ENCODE assay signal across 9 mouse cellular contexts in the genomic region with DNA sequence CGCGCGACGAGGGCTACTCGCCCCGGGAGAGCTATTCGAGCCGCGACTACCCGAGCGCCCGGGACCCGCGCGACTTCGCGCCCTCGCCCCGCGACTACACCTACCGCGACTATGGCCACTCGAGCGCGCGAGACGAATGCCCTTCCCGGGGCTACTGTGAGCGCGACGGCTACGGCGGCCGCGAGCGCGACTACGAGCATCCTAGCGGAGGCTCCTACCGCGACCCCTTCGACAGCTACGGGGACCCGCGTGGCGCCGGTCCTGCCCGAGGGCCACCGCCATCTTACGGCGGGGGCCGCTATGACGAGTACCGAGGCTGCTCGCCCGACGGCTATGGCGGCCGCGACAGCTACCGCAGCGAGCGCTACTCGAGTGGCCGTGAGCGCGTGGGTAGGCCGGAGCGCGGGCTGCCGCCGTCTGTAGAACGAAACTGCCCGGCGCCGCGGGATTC. TPM values are rescaled to one million over a fixed set of nuclear protein-coding genes. Genes with fewer than 3 reads are reported as not detected.
A peak's percentile ranks its signal among the peaks of the same experiment; 100 is the strongest.
DNase-seq lines count a peak whose midpoint lies in the region; ATAC-seq and TF ChIP-seq lines count a peak whose summit lies in the region.
"Had no signal": no experiment of that assay in that cellular context is flagged by ENCODE, and none has a peak within 500 bp of the region (broad histone marks: within the 10 kb centered on the region; RNA-seq: fewer than 3 reads in every experiment).

No protein-coding gene starts in this region.

- 18% methylated on average over 72 of the region's 77 CpGs for WGBS in hindbrain, embryonic 14.5 days
- 29% methylated on average over 77 of the region's 77 CpGs for WGBS in midbrain, embryonic 10.5 days

- no peak overlapping the region for H3K9ac ChIP-seq in hindbrain, embryonic 14.5 days
- H3K9ac ChIP-seq: liver, embryonic 15.5 days had no signal

- peaks cover 46% of the 10 kb centered on the region for H3K27me3 ChIP-seq in hindbrain, embryonic 14.5 days (ENCODE audit: control insufficient read depth, insufficient read depth, low read length)
- H3K27me3 ChIP-seq in midbrain, embryonic 10.5 days (ENCODE audit: low read depth, poor library complexity, severe bottlenecking): peaks cover 42% of the 10 kb centered on the region

- TF ChIP-seq POLR2A in brain, embryonic 14.5 days (IDR thresholded peaks at IDR 0.05; ENCODE audit: borderline replicate concordance, extremely low read depth, insufficient read depth, insufficient read length, poor library complexity, severe bottlenecking): no peak

- DNase-seq in adrenal gland, postnatal 25 days: peak; percentile 20
- DNase-seq in adrenal gland, adult 18-20 months (ENCODE audit: low spot score in 2 of 2): no peak
- DNase-seq in brain, embryonic 14.5 days (ENCODE audit: low read depth): peak; percentile 1
- DNase-seq in hindbrain, embryonic 14.5 days (ENCODE audit: low spot score): no peak
- DNase-seq in midbrain, embryonic 10.5 days (ENCODE audit: low spot score): peak; percentile 16
- DNase-seq in thymus, postnatal 14 days: no peak
- no peak for DNase-seq in frontal cortex, adult 2 months (ENCODE audit: extremely low spot score in 1 of 2, low spot score in 1 of 2)

- peak overlapping the region; percentile 21 for H3K4me3 ChIP-seq in hindbrain, embryonic 14.5 days (replicated peaks; ENCODE audit: low read length)
- H3K4me3 ChIP-seq in midbrain, embryonic 10.5 days: peak overlapping the region; percentile 37
- H3K4me3 ChIP-seq: liver, embryonic 15.5 days had no signal

- no peak; the same call in 1 of the 2 replicates for ATAC-seq in hindbrain, embryonic 14.5 days (ENCODE audit: low FRiP score)
- no peak for ATAC-seq in megakaryocyte, adult 5-6 weeks (ENCODE audit: poor library complexity, severe bottlenecking)

- TF ChIP-seq CTCF in brain, embryonic 14.5 days (IDR thresholded peaks at IDR 0.05; ENCODE audit: borderline replicate concordance, extremely low read depth, insufficient read depth, insufficient read length): no peak

- no peaks in the 10 kb centered on the region for H3K36me3 ChIP-seq in hindbrain, embryonic 14.5 days (replicated peaks; ENCODE audit: control insufficient read depth, insufficient read depth)
- no peaks in the 10 kb centered on the region for H3K36me3 ChIP-seq in midbrain, embryonic 10.5 days
- H3K36me3 ChIP-seq: liver, embryonic 15.5 days had no signal

- H3K4me1 ChIP-seq in hindbrain, embryonic 14.5 days (replicated peaks; ENCODE audit: control insufficient read depth, insufficient read depth, low read length): no peaks in the 10 kb centered on the region
- peaks cover 3% of the 10 kb centered on the region; the same call in 1 of the 2 replicates for H3K4me1 ChIP-seq in midbrain, embryonic 10.5 days
- H3K4me1 ChIP-seq: liver, embryonic 15.5 days had no signal

- no peak overlapping the region for H3K27ac ChIP-seq in hindbrain, embryonic 14.5 days
- no peak overlapping the region for H3K27ac ChIP-seq in midbrain, embryonic 10.5 days (replicated peaks)
- H3K27ac ChIP-seq: liver, embryonic 15.5 days had no signal

- peak overlapping the region; percentile 28 for H3K4me2 ChIP-seq in hindbrain, embryonic 14.5 days (replicated peaks)
- H3K4me2 ChIP-seq: liver, embryonic 15.5 days had no signal

- peaks cover 17% of the 10 kb centered on the region for H3K9me3 ChIP-seq in hindbrain, embryonic 14.5 days (ENCODE audit: control insufficient read depth, low read length)
- peaks cover 16% of the 10 kb centered on the region for H3K9me3 ChIP-seq in midbrain, embryonic 10.5 days (replicated peaks)

RNA-seq across cellular contexts. Expression of a gene that starts 0.9 kb away (rescaled TPM):
- total RNA-seq in adrenal gland, postnatal 25 days (2021): not detected in 2 replicates
- total RNA-seq in adrenal gland, adult 18-20 months (2021): not detected
- polyA plus RNA-seq in brain, embryonic 14.5 days (2012; rRNA removed): not detected in 2 replicates
- not detected in 2 replicates for polyA plus RNA-seq in hindbrain, embryonic 14.5 days (2014; fragmentation: Nextera tagmentation; extraction: Ambion mirVana)
- not detected in 2 replicates for polyA plus RNA-seq in midbrain, embryonic 10.5 days (2016; fragmentation: Nextera tagmentation; extraction: Ambion mirVana)
- not detected in 2 replicates for total RNA-seq in megakaryocyte, adult 5-6 weeks (2015)
- total RNA-seq in megakaryocyte, adult 5-6 weeks (2017): not detected in 2 replicates
- not detected in 2 replicates for polyA plus RNA-seq in frontal cortex, adult 2 months (2012; rRNA removed)
- polyA plus RNA-seq: liver, embryonic 15.5 days had no signal

RNA-seq across cellular contexts. Expression of a gene that starts 43.4 kb away (rescaled TPM):
- total RNA-seq in adrenal gland, postnatal 25 days (2021): 0.18 TPM in 1 of 2 replicates, not detected in the other
- total RNA-seq in adrenal gland, adult 18-20 months (2021): not detected
- not detected in 2 replicates for polyA plus RNA-seq in brain, embryonic 14.5 days (2012; rRNA removed)
- polyA plus RNA-seq in hindbrain, embryonic 14.5 days (2014; fragmentation: Nextera tagmentation; extraction: Ambion mirVana): not detected in 2 replicates
- not detected in 2 replicates for polyA plus RNA-seq in midbrain, embryonic 10.5 days (2016; fragmentation: Nextera tagmentation; extraction: Ambion mirVana)
- total RNA-seq in megakaryocyte, adult 5-6 weeks (2015): not detected in 2 replicates
- not detected in 2 replicates for total RNA-seq in megakaryocyte, adult 5-6 weeks (2017)
- polyA plus RNA-seq in frontal cortex, adult 2 months (2012; rRNA removed): not detected in 2 replicates
- polyA plus RNA-seq: liver, embryonic 15.5 days had no signal

Comparison
In these comparisons a context has a peak if more than half of its experiments do, and no peak if none do; other contexts are left out.
1. DNase-seq: peak in adrenal gland, postnatal 25 days (single experiment), brain, embryonic 14.5 days (single experiment) and midbrain, embryonic 10.5 days (single experiment); none in adrenal gland, adult 18-20 months (0 of 2), hindbrain, embryonic 14.5 days (single experiment), thymus, postnatal 14 days (single experiment) and frontal cortex, adult 2 months (0 of 2).